Mouse (Mus musculus): ENCODE data around the gene Hacl1.

The Hacl1 gene

DNA sequence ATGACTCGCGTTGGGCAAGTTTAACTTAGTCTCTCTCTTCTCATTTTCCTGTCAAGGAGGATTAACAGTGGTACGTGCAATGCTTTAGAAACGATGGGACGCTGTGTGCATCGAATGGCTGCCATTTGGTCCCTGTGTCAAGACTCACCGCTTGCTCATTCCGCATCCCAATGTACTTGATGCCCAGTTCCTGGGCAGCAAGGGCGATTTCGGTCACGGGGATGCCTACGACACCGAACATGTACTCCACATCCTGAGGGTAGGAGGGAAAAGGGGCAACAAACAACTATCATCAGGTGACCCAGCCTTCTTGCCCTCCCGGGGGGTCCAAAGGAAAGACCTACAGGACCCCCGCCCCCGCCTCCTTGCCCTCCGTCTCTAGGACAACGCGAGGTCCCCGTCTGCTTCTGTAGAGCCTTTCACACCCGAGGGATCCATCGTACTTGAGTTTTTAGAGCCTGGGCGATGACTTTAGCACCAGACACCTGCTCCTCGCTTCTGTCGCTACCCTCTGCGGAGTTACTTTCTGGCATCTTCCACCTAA, 668 bp downstream of the Hacl1 start, which contains the start of gene Gm49387:
Gene Gm49387 (minus strand): TSS at position 533 of the 544 bp plus-strand sequence.
- no peak for DNase-seq (ENCODE audit: low read depth)

GRCm38 (mm10) chr14:31630677-31631076, 10.4 kb downstream of the Hacl1 start:
- no peak for DNase-seq (ENCODE audit: low read depth)

GRCm38 (mm10) chr14:31622748-31623147, 18.3 kb downstream of the Hacl1 start:
- DNase-seq (ENCODE audit: low read depth): no peak

- no peak for DNase-seq (ENCODE audit: low read depth)
Observed at GRCm38 (mm10) chr14:31620591-31621223, 20.4 kb downstream of the Hacl1 start.

DNA sequence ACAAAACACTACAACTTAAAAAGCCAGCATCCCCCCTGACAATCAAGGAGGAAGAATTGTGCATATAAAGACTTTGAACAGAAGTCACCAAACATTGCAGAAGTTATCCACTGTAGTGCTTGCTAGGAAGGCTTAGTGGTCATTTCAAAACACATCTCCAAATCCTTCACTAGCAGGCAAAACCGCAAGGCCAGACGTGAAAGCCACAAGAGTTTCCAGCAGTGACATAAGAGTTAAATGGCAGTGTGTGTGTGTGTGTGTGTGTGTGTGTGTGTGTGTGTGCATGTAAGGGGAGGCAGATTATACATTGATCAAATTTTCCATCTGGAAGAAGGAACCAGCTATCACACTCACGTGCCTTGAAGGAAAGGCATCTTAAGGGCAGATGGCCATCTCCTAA, 23.1 kb downstream of the Hacl1 start:
- no peak for DNase-seq (ENCODE audit: low read depth)

- DNase-seq (ENCODE audit: low read depth): no peak
Observed at GRCm38 (mm10) chr14:31617204-31617603, 23.9 kb downstream of the Hacl1 start.

GRCm38 (mm10) chr14:31613671-31614070, 27.4 kb downstream of the Hacl1 start:
- no peak for DNase-seq (ENCODE audit: low read depth)

DNA sequence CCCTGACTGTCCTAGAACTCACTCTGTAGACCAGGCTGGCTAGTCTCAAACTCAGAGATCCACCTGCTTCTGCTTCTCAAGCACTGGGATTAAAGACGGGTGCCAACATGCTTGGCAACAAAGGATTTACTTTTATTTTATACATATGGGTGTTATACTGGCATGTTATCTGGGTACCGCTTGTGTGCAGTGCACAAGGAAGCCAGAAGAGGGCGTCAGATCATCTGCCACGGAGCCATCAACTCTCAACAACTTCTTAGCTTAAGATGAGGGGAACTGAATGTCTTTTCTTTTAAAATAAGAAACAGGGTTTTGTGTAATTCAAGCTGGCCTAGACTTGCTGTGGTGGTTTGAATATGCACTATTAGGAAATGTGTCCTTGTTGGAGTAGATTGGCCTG, 29.1 kb downstream of the Hacl1 start:
- no peak for DNase-seq (ENCODE audit: low read depth)

GRCm38 (mm10) chr14:31605514-31605913, 35.6 kb downstream of the Hacl1 start:
- DNase-seq (ENCODE audit: low read depth): no peak

DNA sequence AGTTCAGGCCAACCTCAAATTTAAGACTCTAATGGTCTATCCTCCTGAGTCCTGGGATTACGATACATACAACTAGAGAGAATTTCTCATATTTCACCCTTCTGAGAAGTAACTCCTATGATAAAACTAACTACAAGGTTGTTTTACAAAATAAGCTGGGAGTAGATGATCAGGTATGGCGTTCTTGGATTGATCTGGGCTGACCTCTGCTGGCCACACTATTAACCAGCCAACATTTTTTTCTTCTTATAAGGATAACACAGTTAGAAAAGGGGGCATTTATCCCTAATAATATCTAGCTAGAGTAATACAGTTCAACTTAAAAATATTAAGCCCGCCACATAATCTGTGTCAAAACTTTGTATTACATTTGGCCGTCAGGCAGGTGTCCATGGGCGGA, 36.2 kb downstream of the Hacl1 start:
- DNase-seq (ENCODE audit: low read depth): peak; percentile 22

DNA sequence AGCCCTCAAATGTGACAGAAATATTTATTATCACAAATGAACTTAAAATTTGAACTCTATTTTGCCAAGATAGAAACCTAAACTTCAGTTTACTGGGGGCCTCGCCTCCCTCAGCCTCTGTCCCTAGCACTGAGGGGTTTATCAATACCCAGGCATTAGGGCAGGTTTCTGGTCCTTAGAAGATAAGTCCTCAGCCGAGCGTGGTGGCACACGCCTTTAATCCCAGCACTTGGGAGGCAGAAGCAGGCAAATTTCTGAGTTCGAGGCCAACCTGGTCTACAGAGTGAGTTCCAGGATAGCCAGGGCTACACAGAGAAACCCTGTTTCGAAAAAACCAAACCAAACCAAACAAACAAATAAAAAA, 38.5 kb downstream of the Hacl1 start:
- peak; percentile 56 for DNase-seq (ENCODE audit: low read depth)

GRCm38 (mm10) chr14:31601908-31602615, 39.0 kb downstream of the Hacl1 start:
- no peak for DNase-seq (ENCODE audit: low read depth)

DNA sequence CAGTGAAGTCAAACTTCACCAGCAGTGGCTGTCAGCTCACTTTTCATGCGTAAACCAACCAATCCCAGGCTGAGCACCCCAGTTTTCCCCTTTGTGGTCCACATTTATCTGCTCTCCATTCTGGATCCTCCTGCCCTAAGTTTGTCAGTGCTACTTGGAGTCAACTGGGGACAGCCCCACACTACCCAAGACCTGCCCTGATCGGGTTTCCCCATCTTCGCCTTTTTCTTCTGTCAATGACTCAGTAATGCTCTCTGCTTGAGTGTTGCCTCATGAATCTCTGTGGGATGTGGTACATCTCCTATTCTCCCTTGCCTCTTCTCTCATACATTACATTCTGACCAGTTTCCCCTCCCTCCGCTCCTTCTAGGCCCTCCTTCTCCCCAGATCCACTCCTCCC, 43.6 kb downstream of the Hacl1 start:
- no peak for DNase-seq (ENCODE audit: low read depth)

DNA sequence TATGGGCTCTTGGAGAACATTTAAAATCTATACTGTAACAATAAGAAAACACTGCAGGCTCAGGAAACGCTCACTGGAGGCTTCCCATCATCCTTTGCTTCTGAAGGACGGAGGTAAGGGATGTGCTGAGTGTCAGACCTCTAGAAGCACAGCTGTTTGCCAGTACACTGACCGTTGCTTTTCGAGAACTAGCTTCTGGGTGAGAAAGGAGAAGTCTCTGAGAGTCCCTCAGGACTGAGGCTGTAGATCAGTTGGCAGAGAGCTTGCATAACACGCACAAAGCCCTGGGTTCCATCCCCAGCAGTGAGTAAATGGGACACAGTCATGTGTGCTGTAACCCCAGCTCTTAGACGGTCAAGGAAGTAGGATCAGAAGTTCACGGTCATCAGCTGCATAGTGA, 44.7 kb downstream of the Hacl1 start:
- DNase-seq (ENCODE audit: low read depth): no peak

- DNase-seq (ENCODE audit: low read depth): no peak
Observed at GRCm38 (mm10) chr14:31594693-31595092, 46.4 kb downstream of the Hacl1 start.

- no peak for DNase-seq (ENCODE audit: low read depth)
Observed at GRCm38 (mm10) chr14:31593036-31593435, 48.0 kb downstream of the Hacl1 start.

GRCm38 (mm10) chr14:31591243-31591642, 49.8 kb downstream of the Hacl1 start, which contains the start of gene Colq:
Colq (minus strand) TSS chr14:31591343.
- no peak for DNase-seq (ENCODE audit: low read depth)

DNA sequence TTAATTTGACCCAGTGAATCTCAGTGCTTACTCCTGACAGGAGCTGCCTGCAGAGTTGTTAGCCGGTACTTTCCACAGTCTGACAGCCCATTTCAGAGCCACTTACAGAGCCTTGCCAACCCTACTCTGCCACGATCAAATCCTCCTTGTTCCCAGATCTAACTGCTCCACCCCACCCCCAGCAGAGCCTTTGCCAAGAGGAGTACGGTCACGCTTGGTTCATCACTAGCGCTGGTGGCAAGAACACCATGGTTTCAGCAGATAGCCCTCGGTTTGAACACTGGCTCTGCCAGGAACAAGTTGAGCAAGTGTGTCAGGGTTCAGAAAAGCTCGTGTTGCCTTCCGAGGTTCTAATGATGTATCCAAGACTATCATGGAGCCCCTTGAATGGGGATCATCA, 54.6 kb downstream of the Hacl1 start:
- DNase-seq (ENCODE audit: low read depth): no peak

- DNase-seq (ENCODE audit: low read depth): no peak
Observed at GRCm38 (mm10) chr14:31583082-31583481, 58.0 kb downstream of the Hacl1 start.

GRCm38 (mm10) chr14:31577966-31578735, 62.9 kb downstream of the Hacl1 start:
- no peak for DNase-seq (ENCODE audit: low read depth)

- no peak for DNase-seq (ENCODE audit: low read depth)
Observed at GRCm38 (mm10) chr14:31576846-31577697, 64.0 kb downstream of the Hacl1 start.

GRCm38 (mm10) chr14:31575866-31576265, 65.2 kb downstream of the Hacl1 start:
- DNase-seq (ENCODE audit: low read depth): no peak
